Mouse (Mus musculus): ENCODE data around the gene Ankrd11.

Ankrd11 gene

GRCm38 (mm10) chr8:122925939-122926722 lies 115.9 kb downstream of the Ankrd11 start:
- no peak for DNase-seq (ENCODE audit: low read depth, low spot score)

- no peak for DNase-seq (ENCODE audit: low read depth, low spot score)
These were observed 118.0 kb downstream of the Ankrd11 start for GRCm38 (mm10) chr8:122924091-122924490.

- no peak for DNase-seq (ENCODE audit: low read depth, low spot score)
These were observed 118.5 kb downstream of the Ankrd11 start for GRCm38 (mm10) chr8:122923431-122924090.

GRCm38 (mm10) chr8:122922945-122923344 lies 119.1 kb downstream of the Ankrd11 start:
- DNase-seq (ENCODE audit: low read depth, low spot score): no peak

- DNase-seq (ENCODE audit: low read depth, low spot score): no peak
These were observed 121.2 kb downstream of the Ankrd11 start for GRCm38 (mm10) chr8:122920890-122921289.

DNA sequence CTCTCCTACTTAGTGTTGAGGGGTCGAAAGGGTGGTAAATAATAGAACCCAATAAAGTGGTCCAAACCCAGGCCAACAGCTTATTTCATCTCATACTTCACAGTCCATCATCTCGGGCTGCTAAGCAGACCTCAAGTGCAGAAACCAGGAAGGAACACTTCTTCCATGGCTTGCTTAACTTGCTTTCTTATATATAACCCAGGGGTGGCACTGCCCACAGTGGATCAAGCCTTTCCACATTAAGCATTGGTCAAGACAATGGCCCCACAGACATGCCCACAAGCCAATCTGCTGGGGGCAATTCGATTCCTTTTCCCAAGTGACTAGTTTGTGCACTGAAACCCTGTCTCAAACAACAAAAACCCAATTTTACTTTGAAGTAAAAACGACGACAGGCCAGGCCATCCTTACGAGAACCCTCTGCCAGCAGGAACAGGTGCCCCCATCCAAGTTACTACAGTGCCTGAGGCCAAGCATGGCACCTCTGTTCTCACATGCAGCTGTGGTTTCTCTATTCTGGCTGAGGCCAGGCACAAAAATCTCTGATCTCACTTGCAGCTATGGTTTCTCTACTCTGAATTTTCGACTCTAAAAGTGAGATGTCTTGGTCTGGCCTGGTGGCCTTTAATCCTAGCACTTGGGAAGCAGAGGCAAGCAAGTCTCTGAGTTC lies 123.5 kb downstream of the Ankrd11 start:
- no peak for DNase-seq (ENCODE audit: low read depth, low spot score)

GRCm38 (mm10) chr8:122917531-122918392 lies 124.3 kb downstream of the Ankrd11 start:
- DNase-seq (ENCODE audit: low read depth, low spot score): no peak

- DNase-seq (ENCODE audit: low read depth, low spot score): no peak
These were observed 125.3 kb downstream of the Ankrd11 start for GRCm38 (mm10) chr8:122916766-122917165.

DNA sequence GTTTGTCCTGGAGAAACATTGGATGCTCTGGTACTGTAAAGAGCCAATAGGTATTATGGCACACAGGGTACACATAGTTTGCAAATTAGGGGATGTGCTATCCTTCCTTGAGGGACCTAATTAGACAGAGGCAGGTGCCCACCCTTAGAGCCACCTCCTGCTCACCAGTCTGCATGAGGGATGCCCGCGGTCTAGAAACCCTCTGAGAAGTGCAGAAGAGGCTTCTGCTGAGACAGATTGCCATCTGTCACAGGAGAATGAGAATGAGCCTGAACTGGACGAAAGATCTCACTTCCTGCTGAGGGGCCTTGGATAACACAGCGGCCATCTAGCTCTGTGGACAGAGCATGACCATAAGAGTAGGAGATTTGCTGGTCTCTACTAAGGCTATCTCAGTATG lies 129.2 kb downstream of the Ankrd11 start:
- DNase-seq (ENCODE audit: low read depth, low spot score): no peak

DNA sequence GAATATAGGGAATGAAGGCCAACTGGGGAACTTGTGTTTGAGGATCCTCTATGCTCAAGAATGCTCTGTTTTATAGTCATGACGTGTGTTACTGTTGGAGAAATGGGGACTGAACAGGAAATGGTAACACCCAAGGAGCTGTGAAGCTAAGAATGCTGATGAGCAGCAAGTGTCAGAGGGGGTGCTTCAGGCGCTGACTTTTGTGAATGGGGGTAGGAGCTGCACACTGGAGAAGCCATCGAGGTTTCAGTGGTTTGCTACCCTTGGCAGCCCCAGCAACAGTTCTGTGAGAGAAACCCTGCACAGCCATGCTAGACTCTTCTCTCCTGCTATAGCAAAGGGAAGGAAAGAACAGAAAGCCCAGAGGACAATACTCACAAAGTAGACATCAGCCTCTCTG lies 129.9 kb downstream of the Ankrd11 start:
- DNase-seq (ENCODE audit: low read depth, low spot score): no peak

DNA sequence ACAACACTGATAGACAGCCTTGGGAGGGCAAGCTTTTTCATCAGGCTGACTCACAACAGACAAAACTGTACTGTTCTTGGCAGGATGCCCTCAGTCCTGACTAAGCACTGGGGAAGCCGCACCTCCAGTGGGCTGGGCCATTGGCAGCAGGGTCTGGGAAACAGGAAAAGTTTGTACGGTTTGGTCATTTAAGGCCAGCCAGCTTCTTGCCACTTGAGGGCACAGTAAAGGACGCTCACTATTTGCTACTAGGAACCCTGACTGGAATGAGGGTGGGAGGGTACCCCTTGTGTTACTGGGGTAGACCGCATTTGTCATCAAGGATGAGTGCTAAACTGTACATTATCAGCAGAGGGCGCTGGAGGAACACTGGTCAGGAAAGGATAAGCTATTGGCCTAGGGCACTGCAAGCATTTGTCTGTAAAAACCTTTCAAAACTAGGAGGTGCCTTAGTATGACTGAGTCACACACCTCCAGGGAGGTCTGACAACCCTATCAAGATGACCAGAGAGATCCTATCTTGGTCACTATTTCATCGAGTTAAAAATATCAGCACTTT lies 135.5 kb downstream of the Ankrd11 start:
- DNase-seq (ENCODE audit: low read depth, low spot score): peak; percentile 67

DNA sequence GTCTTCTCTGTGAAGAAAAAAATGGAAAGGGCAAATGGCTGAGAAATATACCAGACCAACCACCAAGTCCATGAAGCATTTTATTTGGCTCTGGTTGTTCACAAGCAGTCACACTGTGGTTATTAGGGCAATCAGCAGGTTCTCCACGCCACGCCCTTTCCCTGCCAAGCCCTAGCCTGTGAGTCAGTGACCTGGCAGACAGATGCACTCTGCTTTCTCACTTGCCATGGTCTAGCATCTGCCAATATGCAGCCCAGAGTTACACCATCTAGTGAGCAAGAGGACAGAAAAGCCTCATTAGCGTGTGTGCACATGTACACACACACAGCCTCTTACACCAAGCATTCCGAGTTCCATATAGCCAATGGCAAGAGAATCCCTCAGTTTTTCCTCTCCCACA lies 136.7 kb downstream of the Ankrd11 start:
- DNase-seq (ENCODE audit: low read depth, low spot score): no peak

GRCm38 (mm10) chr8:122904496-122904895 lies 137.6 kb downstream of the Ankrd11 start:
- DNase-seq (ENCODE audit: low read depth, low spot score): no peak

DNA sequence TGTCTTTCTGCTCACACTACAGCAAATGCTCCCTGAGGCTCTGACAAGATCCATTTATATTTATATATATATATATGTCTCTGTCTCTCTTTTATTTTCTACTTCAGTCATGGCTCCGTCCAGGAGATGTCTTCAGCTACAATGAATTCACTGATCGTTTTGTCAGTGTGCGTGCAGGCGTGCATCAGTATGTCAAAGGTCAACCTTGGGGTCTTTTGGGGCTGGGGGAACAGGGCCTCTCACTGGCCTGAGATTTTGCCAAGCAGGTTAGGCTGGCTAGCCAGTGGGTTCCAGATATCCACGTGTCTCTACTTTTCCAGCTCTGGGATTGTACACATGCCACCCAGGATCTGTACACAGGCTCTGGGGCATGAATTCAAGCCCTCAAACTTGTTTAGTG lies 139.1 kb downstream of the Ankrd11 start:
- no peak for DNase-seq (ENCODE audit: low read depth, low spot score)

GRCm38 (mm10) chr8:122902581-122902980 lies 139.5 kb downstream of the Ankrd11 start:
- DNase-seq (ENCODE audit: low read depth, low spot score): no peak

GRCm38 (mm10) chr8:122901892-122902515 lies 140.1 kb downstream of the Ankrd11 start:
- no peak for DNase-seq (ENCODE audit: low read depth, low spot score)

- no peak for DNase-seq (ENCODE audit: low read depth, low spot score)
These were observed 140.6 kb downstream of the Ankrd11 start for GRCm38 (mm10) chr8:122901476-122901875.

GRCm38 (mm10) chr8:122899085-122899484 lies 143.0 kb downstream of the Ankrd11 start:
- no peak for DNase-seq (ENCODE audit: low read depth, low spot score)

- DNase-seq (ENCODE audit: low read depth, low spot score): no peak
These were observed 143.6 kb downstream of the Ankrd11 start for GRCm38 (mm10) chr8:122898473-122898872.

DNA sequence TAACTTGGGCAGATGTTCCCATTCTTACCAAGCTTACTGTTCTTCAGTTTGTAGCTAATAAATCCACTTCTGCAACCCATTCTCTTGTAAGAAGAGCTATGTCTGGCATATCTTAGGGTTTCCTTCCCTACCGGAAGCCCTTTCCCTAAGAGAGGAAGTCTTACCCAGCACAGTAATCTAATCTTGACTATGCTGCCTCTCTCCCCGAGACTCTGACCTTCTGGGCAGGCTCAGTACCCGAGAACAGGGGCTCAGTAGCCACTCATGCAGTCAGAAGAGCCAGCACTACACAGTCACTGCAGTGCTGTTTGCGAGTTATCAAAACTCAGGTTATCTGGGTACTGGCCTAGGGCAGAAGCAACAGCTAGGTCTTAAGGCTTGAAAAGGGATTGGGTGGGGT lies 144.1 kb downstream of the Ankrd11 start:
- DNase-seq (ENCODE audit: low read depth, low spot score): no peak

GRCm38 (mm10) chr8:122897200-122897599 lies 144.9 kb downstream of the Ankrd11 start:
- DNase-seq (ENCODE audit: low read depth, low spot score): no peak
